Mouse (Mus musculus) layer of hippocampus, adult 9-10 months (tissue): ENCODE results near the gene Gm5134.

Experiments used
- DNase-seq: peaks from one replicate; pipeline ENCODE4 v3.0.0; 2022; ENCODE audit warnings: low spot score

Gm5134 gene

DNA sequence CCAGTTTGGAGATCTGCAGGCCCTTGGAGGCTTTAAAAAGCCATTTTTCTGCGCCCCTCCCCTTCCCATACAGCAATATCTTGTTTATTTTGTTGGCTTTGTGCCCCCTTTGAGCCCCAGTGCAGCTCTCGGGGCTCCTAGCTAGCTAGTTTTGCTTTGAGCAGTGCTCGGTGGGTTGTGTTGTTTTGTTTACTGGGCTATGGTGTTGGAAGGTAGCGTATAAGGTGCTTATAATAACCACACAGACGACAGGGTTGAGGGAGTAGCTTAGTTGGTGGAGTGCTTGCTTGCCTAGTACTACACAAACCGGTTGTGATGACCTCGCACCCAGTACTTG is 78.8 kb downstream of the Gm5134 start:
- DNase-seq: no peak

DNA sequence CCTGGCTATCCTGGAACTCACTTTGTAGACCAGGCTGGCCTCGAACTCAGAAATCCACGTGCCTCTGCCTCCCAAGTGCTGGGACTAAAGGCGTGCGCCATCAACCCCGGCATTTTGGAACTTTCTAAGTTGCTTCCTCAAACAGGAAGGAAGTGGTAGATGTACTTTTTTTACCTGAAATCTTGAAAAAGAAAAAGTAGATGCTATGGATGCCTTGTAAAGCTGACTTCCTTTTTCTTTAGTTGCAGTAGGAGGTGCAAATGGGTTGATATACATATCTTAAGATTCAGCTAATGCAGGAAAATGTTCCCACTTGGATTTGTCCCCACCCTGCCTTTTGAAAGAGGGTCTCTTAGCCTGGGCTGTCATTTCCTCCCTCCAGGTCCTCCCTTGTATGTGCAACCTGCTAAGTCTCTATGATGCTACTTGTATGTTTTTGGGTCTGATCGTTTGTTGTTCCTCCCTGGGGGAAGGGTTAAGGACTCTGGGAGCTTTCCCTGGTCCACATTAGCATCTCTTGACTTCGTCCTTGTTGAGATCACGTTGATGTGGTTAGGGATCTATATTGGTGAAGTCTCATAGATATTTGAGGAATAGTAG is 79.8 kb downstream of the Gm5134 start:
- DNase-seq: no peak

DNA sequence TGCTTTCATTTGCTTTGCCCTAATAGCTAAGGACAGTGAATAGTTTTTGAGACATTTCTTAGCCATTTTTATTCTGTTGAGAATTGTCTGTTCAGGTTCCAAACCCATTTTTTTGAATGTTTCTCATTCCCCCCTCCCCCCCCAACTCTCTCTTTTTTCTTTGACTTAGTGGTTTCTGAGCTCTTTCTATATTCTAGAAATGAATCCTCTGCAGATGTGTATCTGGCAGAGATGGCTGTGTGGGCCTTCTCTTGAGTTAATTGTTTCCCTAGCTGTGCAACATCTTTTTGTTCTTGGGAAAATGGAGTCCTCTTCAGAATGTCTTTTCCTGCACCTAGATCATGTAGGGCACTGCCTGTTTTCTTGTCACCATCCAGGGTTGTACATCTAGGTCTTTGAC is 81.0 kb downstream of the Gm5134 start:
- no peak for DNase-seq

DNA sequence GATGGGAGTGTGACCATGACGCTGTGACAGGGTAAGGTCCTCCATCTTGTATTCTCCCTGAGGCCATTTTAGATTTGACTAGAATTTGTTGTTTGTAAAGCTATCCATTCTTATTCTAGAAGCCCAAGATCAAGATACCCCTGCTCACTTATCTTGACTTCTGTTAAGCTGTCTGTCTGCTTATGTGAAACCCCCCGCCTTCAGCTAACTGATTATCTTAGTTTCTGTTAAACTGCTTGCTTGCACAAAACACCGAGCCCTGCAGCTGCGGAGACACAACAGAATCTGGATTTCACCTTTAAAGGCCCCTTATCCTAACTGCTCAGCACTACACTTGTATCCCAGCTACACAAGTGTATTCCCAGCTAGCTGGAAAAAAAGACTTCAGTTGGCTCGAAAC is 82.6 kb downstream of the Gm5134 start:
- DNase-seq: no peak

DNA sequence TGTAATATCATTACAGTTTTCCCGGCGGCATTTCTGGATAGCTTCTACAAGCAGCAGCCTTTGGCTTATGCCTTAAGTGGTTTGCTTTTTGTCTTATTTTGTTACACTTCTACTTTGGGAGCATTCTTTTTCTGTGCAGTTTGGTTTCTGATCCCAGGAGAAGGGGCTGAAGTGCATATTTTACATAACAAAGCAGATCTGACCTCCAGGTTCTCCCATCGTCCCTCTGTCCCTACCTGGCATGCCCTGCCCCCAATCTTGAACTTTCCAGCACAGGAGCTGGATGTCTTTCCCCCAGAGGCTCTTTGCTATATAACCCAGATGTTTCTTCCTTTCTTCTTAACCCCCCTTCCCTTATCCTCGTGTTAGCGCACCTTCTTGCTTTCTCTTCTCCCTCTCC is 91.0 kb downstream of the Gm5134 start:
- no peak for DNase-seq

DNA sequence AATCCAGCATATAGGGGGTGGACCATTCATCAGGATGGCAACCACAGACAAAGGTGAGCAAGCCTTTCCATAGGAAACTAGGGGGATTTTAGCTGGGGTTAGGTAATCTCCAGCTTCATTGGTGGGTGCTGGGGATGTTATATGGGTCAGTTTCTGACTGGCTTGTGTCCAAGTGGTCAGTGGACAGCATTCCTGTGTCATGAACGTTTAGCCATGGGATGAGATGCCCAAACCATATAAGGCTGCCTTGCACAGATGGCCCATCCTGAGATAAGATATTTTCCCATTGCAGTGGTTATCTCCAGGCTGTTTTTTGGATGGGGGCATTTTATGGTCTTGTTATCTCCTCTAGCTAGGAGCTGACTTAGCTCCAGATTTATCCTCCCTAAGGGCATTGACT is 92.4 kb downstream of the Gm5134 start:
- DNase-seq: no peak

DNA sequence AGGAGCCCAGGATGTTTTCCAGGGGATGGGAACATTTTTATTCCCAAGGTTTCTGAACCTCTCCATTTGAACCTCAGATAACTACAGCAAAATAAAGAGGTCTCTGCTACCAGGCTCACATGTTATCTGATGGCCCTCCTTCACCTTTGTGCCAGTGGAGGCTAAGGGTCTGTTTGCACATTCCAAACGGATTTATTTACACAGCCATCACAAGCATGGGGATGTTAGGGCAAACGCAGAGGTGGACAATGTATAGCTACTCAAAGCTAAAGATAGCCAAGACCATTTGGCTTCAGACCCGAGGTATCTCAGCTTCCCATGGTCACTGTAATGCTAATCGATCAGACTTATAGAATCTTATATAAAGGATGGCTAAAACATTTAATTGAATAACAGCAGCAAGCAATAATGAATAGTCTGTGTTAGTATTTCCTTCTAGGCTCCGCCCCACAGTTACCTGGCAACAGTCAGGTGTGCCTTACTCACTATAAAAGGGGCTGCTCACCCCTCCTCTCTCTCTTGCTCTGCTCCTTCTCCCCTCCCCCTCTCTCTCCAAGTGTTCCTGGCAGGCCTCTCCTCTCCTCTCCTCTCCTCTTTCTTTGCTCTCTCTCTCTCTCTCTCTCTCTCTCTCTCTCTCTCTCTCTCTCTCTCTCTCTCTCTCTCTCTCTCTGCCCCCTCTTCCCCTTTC is 93.0 kb downstream of the Gm5134 start:
- DNase-seq: no peak

DNA sequence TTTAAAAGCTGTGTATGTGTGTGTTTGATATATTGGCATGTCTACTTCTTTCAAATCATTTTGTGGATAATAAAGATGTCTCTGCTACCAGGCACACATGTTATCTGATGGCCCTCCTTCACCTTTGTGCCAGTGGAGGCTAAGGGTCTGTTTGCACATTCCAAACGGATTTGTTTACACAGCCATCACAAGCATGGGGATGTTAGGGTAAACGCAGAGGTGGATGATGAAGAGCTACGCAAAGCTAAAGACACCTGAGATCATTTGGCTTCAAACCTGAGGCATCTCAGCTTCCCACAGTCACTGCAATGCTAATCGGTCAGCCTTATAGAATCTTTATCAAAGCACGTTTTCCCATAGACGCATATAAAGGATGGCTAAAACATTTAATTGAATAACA is 94.7 kb downstream of the Gm5134 start:
- DNase-seq: no peak

DNA sequence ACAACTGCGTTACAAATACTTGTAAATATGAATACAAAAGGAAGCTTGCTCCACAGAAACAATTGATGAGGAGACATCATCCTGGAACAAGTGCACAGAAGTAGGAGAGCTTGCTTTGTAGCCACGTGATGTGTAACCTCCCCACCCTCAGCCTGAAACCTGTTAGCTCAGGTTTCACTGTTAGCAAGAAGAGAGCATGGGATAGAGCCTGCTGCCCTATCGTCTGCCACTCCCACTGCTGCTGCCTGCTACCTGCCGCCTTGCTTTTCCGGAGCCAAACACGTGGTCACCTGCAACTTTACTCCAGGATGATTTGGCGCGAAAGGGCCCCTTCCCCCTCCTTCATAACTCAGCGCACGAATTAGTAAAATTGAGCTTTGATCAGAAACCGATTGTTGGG is 97.5 kb downstream of the Gm5134 start:
- DNase-seq: no peak
